Mouse (Mus musculus): ENCODE results near the gene Erc2. TPM values are rescaled to one million over a fixed set of nuclear protein-coding genes. Genes with fewer than 3 reads are reported as not detected.

The Erc2 gene
- polyA plus RNA-seq, 1 experiment, result 0.89 TPM

- no peak for TF ChIP-seq CTCF (IDR thresholded peaks at IDR 0.05; ENCODE audit: extremely low read depth, insufficient read length, insufficient replicate concordance, low read depth, low read length)
- no peak for TF ChIP-seq POLR2A (IDR thresholded peaks at IDR 0.05; ENCODE audit: low read depth, low read length)
- Histone ChIP-seq H3K27ac (ENCODE audit: insufficient read depth, low read depth, low read length) (no peak overlapping the region), H3K4me1 (ENCODE audit: control insufficient read depth, insufficient read depth, insufficient read length, low read length) (no peaks in the 10 kb centered on the region), H3K4me3 (ENCODE audit: low read depth, low read length) (no peak overlapping the region), H3K27me3 (ENCODE audit: control insufficient read depth, insufficient read depth, low read length) (no peaks in the 10 kb centered on the region), H3K36me3 (ENCODE audit: control insufficient read depth, insufficient read depth, low read length) (no peaks in the 10 kb centered on the region)
- WGBS, result 73% methylated on average over 9 of the region's 9 CpGs
These were observed 8.9 kb downstream of the Erc2 start for GRCm38 (mm10) chr14:27630973-27631640.

GRCm38 (mm10) chr14:27634761-27635160 is 12.5 kb downstream of the Erc2 start:
- no peaks in the 10 kb centered on the region for H3K4me1 ChIP-seq (ENCODE audit: control insufficient read depth, insufficient read depth, insufficient read length, low read length)
- no peak overlapping the region for H3K4me3 ChIP-seq (ENCODE audit: low read depth, low read length)
- 76% methylated on average over 6 of the region's 6 CpGs for WGBS
- H3K27ac ChIP-seq (ENCODE audit: insufficient read depth, low read depth, low read length), result no peak overlapping the region
- H3K27me3 ChIP-seq (ENCODE audit: control insufficient read depth, insufficient read depth, low read length), result no peaks in the 10 kb centered on the region
- TF ChIP-seq CTCF (IDR thresholded peaks at IDR 0.05; ENCODE audit: extremely low read depth, insufficient read length, insufficient replicate concordance, low read depth, low read length) (no peak), POLR2A (IDR thresholded peaks at IDR 0.05; ENCODE audit: low read depth, low read length) (no peak)
- H3K36me3 ChIP-seq (ENCODE audit: control insufficient read depth, insufficient read depth, low read length), result no peaks in the 10 kb centered on the region

- no peaks in the 10 kb centered on the region for H3K4me1 ChIP-seq (ENCODE audit: control insufficient read depth, insufficient read depth, insufficient read length, low read length)
- 84% methylated on average over 2 of the region's 2 CpGs for WGBS
- H3K36me3 ChIP-seq (ENCODE audit: control insufficient read depth, insufficient read depth, low read length), result no peaks in the 10 kb centered on the region
- H3K27me3 ChIP-seq (ENCODE audit: control insufficient read depth, insufficient read depth, low read length), result no peaks in the 10 kb centered on the region
- TF ChIP-seq CTCF (IDR thresholded peaks at IDR 0.05; ENCODE audit: extremely low read depth, insufficient read length, insufficient replicate concordance, low read depth, low read length) (no peak), POLR2A (IDR thresholded peaks at IDR 0.05; ENCODE audit: low read depth, low read length) (no peak)
- H3K27ac ChIP-seq (ENCODE audit: insufficient read depth, low read depth, low read length), result no peak overlapping the region
- no peak overlapping the region for H3K4me3 ChIP-seq (ENCODE audit: low read depth, low read length)
These were observed 14.3 kb downstream of the Erc2 start for GRCm38 (mm10) chr14:27636556-27636955.

- Histone ChIP-seq H3K27ac (ENCODE audit: insufficient read depth, low read depth, low read length) (no peak overlapping the region), H3K4me1 (ENCODE audit: control insufficient read depth, insufficient read depth, insufficient read length, low read length) (no peaks in the 10 kb centered on the region), H3K4me3 (ENCODE audit: low read depth, low read length) (no peak overlapping the region), H3K27me3 (ENCODE audit: control insufficient read depth, insufficient read depth, low read length) (no peaks in the 10 kb centered on the region; the same call in 1 of the 2 replicates), H3K36me3 (ENCODE audit: control insufficient read depth, insufficient read depth, low read length) (no peaks in the 10 kb centered on the region)
- TF ChIP-seq POLR2A (IDR thresholded peaks at IDR 0.05; ENCODE audit: low read depth, low read length), result no peak
- WGBS, result 73% methylated on average over 3 of the region's 3 CpGs
These were observed 19.2 kb downstream of the Erc2 start for GRCm38 (mm10) chr14:27641382-27641781.

- Histone ChIP-seq H3K4me1 (ENCODE audit: control insufficient read depth, insufficient read depth, insufficient read length, low read length) (no peaks in the 10 kb centered on the region), H3K27ac (ENCODE audit: insufficient read depth, low read depth, low read length) (no peak overlapping the region), H3K4me3 (ENCODE audit: low read depth, low read length) (no peak overlapping the region), H3K27me3 (ENCODE audit: control insufficient read depth, insufficient read depth, low read length) (no peaks in the 10 kb centered on the region; the same call in 1 of the 2 replicates), H3K36me3 (ENCODE audit: control insufficient read depth, insufficient read depth, low read length) (no peaks in the 10 kb centered on the region)
- no peak for TF ChIP-seq CTCF (IDR thresholded peaks at IDR 0.05; ENCODE audit: extremely low read depth, insufficient read length, insufficient replicate concordance, low read depth, low read length)
- TF ChIP-seq POLR2A (IDR thresholded peaks at IDR 0.05; ENCODE audit: low read depth, low read length), result no peak
- 35% methylated on average over 2 of the region's 2 CpGs for WGBS
These were observed 20.8 kb downstream of the Erc2 start for GRCm38 (mm10) chr14:27642981-27643380.

GRCm38 (mm10) chr14:27654670-27655069 is 32.4 kb downstream of the Erc2 start:
- no peaks in the 10 kb centered on the region for H3K27me3 ChIP-seq (ENCODE audit: control insufficient read depth, insufficient read depth, low read length)
- H3K27ac ChIP-seq (ENCODE audit: insufficient read depth, low read depth, low read length), result no peak overlapping the region
- no peaks in the 10 kb centered on the region for H3K4me1 ChIP-seq (ENCODE audit: control insufficient read depth, insufficient read depth, insufficient read length, low read length)
- H3K4me3 ChIP-seq (ENCODE audit: low read depth, low read length), result no peak overlapping the region
- TF ChIP-seq POLR2A (IDR thresholded peaks at IDR 0.05; ENCODE audit: low read depth, low read length) (no peak), CTCF (IDR thresholded peaks at IDR 0.05; ENCODE audit: extremely low read depth, insufficient read length, insufficient replicate concordance, low read depth, low read length) (no peak)
- WGBS, result 24% methylated on average over 11 of the region's 11 CpGs
- no peaks in the 10 kb centered on the region for H3K36me3 ChIP-seq (ENCODE audit: control insufficient read depth, insufficient read depth, low read length)

- no peak for TF ChIP-seq POLR2A (IDR thresholded peaks at IDR 0.05; ENCODE audit: low read depth, low read length)
- no peak for TF ChIP-seq CTCF (IDR thresholded peaks at IDR 0.05; ENCODE audit: extremely low read depth, insufficient read length, insufficient replicate concordance, low read depth, low read length)
- WGBS, result 66% methylated on average over 3 of the region's 3 CpGs
- H3K27ac ChIP-seq (ENCODE audit: insufficient read depth, low read depth, low read length), result no peak overlapping the region
- no peak overlapping the region for H3K4me3 ChIP-seq (ENCODE audit: low read depth, low read length)
- no peaks in the 10 kb centered on the region for H3K4me1 ChIP-seq (ENCODE audit: control insufficient read depth, insufficient read depth, insufficient read length, low read length)
- no peaks in the 10 kb centered on the region for H3K27me3 ChIP-seq (ENCODE audit: control insufficient read depth, insufficient read depth, low read length)
- no peaks in the 10 kb centered on the region for H3K36me3 ChIP-seq (ENCODE audit: control insufficient read depth, insufficient read depth, low read length)
These were observed 36.4 kb downstream of the Erc2 start for GRCm38 (mm10) chr14:27658616-27659015.
